Mouse (Mus musculus) embryonic facial prominence, embryonic 11.5 days (tissue): ENCODE results near the gene Gm20388. TPM values are rescaled to one million over a fixed set of nuclear protein-coding genes. Genes with fewer than 3 reads are reported as not detected.

Source experiments
- ATAC-seq: fragments of 200-750 bp; cut with Nextera tagmentation; replicated peaks from 2 replicates; pipeline ENCODE4 v1.8.0; 2017; ENCODE audit warnings: low read depth; ENCODE audit not compliant: insufficient number of reproducible peaks, low FRiP score, low TSS enrichment
- DNase-seq: peaks from one replicate; pipeline ENCODE4 v3.0.0-alpha.2; 2015; ENCODE audit warnings: low spot score
- H3K27ac ChIP-seq: fragments of 300-500 bp; sonication (generic); replicated peaks from 2 replicates; pipeline ENCODE4 v1.5.1; 2014; ENCODE audit warnings: mild to moderate bottlenecking, low read depth, low read length, control low read depth
- H3K27me3 ChIP-seq: fragments of 300-500 bp; sonication (generic); 2 replicates; pipeline ENCODE4 v1.6.1; 2014; ENCODE audit warnings: mild to moderate bottlenecking, low read length, moderate library complexity, mixed read lengths; ENCODE audit not compliant: control insufficient read depth, insufficient read depth
- H3K36me3 ChIP-seq: fragments of 300-500 bp; sonication (generic); replicated peaks from 2 replicates; pipeline ENCODE4 v1.6.1; 2014; ENCODE audit warnings: low read depth, mild to moderate bottlenecking, low read length, moderate library complexity, mixed read lengths; ENCODE audit not compliant: control insufficient read depth, insufficient read depth
- H3K4me1 ChIP-seq: fragments of 300-500 bp; sonication (generic); 2 replicates; pipeline ENCODE4 v1.6.1; 2014; ENCODE audit warnings: low read length, mixed read lengths; ENCODE audit not compliant: control insufficient read depth, insufficient read depth
- H3K4me2 ChIP-seq: fragments of 300-500 bp; sonication (generic); 2 replicates; pipeline ENCODE4 v1.6.1; 2014; ENCODE audit warnings: low read depth, mild to moderate bottlenecking, control low read depth, low read length, moderate library complexity
- H3K4me3 ChIP-seq: fragments of 300-500 bp; sonication (generic); 2 replicates; pipeline ENCODE4 v1.5.1; 2014; ENCODE audit warnings: low read depth, low read length, control low read depth
- H3K9ac ChIP-seq: fragments of 300-500 bp; sonication (generic); replicated peaks from 2 replicates; pipeline ENCODE4 v1.6.1; 2014; ENCODE audit warnings: mild to moderate bottlenecking, control low read depth, low read length
- H3K9me3 ChIP-seq: fragments of 300-500 bp; sonication (generic); replicated peaks from 2 replicates; pipeline ENCODE4 v1.6.1; 2016; ENCODE audit warnings: mild to moderate bottlenecking, low read length, inconsistent platforms, mixed read lengths; ENCODE audit not compliant: control insufficient read depth
- WGBS: fragments of 180-500 bp; shearing (Covaris S2); extraction: QIAGEN DNeasy Blood & Tissue Kit; methylation state at CpG from one replicate; pipeline ENCODE4 v1.1.7; 2014; 5-methylcytosine and 5-hydroxymethylcytosine counted together
- polyA plus RNA-seq: library from polyadenylated mRNA; unstranded; fragments of >200 nt; fragmentation: Nextera tagmentation; extraction: Ambion mirVana; gene quantifications from 2 replicates; pipeline ENCODE4 v1.2.1, GENCODE M21; 2014

Gm20388 gene
- polyA plus RNA-seq, 1 experiment from 2014 or later = 3.1 TPM

- Histone ChIP-seq H3K9ac (no peak overlapping the region), H3K4me3 (no peak overlapping the region), H3K27ac (no peak overlapping the region), H3K4me1 (peaks cover 5% of the 10 kb centered on the region; the same call in 1 of the 2 replicates), H3K9me3 (no peaks in the 10 kb centered on the region), H3K4me2 (no peak overlapping the region), H3K36me3 (peaks cover 1% of the 10 kb centered on the region; the same call in 1 of the 2 replicates), H3K27me3 (no peaks in the 10 kb centered on the region)
- DNase-seq = no peak
- ATAC-seq = no peak
- 85% methylated on average over 25 of the region's 25 CpGs for WGBS
Measured at GRCm38 (mm10) chr8:122564363-122565352, 2654.0 kb downstream of the Gm20388 start.

GRCm38 (mm10) chr8:122566766-122567165, 2656.1 kb downstream of the Gm20388 start:
- WGBS = 42% methylated on average over 6 of the region's 6 CpGs
- H3K9ac ChIP-seq = peak overlapping the region; percentile 97
- DNase-seq (no peak), ATAC-seq (no peak)
- peak overlapping the region; percentile 85 for H3K4me3 ChIP-seq
- H3K27me3 ChIP-seq = no peaks in the 10 kb centered on the region
- peaks cover 5% of the 10 kb centered on the region; the same call in 1 of the 2 replicates for H3K4me1 ChIP-seq
- no peaks in the 10 kb centered on the region for H3K9me3 ChIP-seq
- peak overlapping the region; percentile 92; the same call in 1 of the 2 replicates for H3K27ac ChIP-seq
- H3K36me3 ChIP-seq = peaks cover 12% of the 10 kb centered on the region
- peak overlapping the region; percentile 87 for H3K4me2 ChIP-seq

- Histone ChIP-seq H3K4me1 (peaks cover 5% of the 10 kb centered on the region; the same call in 1 of the 2 replicates), H3K36me3 (peaks cover 19% of the 10 kb centered on the region), H3K4me3 (peak within 1 kb of the TSS; percentile 85), H3K4me2 (peak within 1 kb of the TSS; percentile 87), H3K27me3 (no peaks in the 10 kb centered on the region), H3K27ac (peak within 1 kb of the TSS; percentile 92), H3K9ac (peak within 1 kb of the TSS; percentile 97), H3K9me3 (no peaks in the 10 kb centered on the region)
- peak; percentile 94 for ATAC-seq
- DNase-seq = peak; percentile 98
- WGBS = 0% methylated on average over 62 of the region's 62 CpGs
Measured at GRCm38 (mm10) chr8:122567361-122568108, 2656.9 kb downstream of the Gm20388 start, which contains the start of gene Cdt1. TSS of gene Cdt1 (plus strand) at chr8:122568015.

GRCm38 (mm10) chr8:122568109-122568504, 2657.5 kb downstream of the Gm20388 start:
- DNase-seq (no peak), ATAC-seq (no peak)
- Histone ChIP-seq H3K27ac (peak overlapping the region; percentile 81), H3K9ac (peak overlapping the region; percentile 97), H3K4me3 (peak overlapping the region; percentile 85), H3K36me3 (peaks cover 19% of the 10 kb centered on the region), H3K27me3 (no peaks in the 10 kb centered on the region), H3K4me1 (peaks cover 5% of the 10 kb centered on the region; the same call in 1 of the 2 replicates), H3K4me2 (peak overlapping the region; percentile 87), H3K9me3 (no peaks in the 10 kb centered on the region)
- WGBS = under 1% methylated on average over 34 of the region's 34 CpGs

GRCm38 (mm10) chr8:122568881-122569309, 2658.3 kb downstream of the Gm20388 start:
- Histone ChIP-seq H3K4me1 (peaks cover 5% of the 10 kb centered on the region; the same call in 1 of the 2 replicates), H3K4me3 (peak overlapping the region; percentile 85), H3K4me2 (peak overlapping the region; percentile 87), H3K9me3 (no peaks in the 10 kb centered on the region), H3K27me3 (no peaks in the 10 kb centered on the region), H3K27ac (no peak overlapping the region; the same call in 1 of the 2 replicates), H3K9ac (peak overlapping the region; percentile 97), H3K36me3 (peaks cover 19% of the 10 kb centered on the region)
- ATAC-seq (no peak), DNase-seq (peak; percentile 46)
- 6% methylated on average over 10 of the region's 10 CpGs for WGBS

- Histone ChIP-seq H3K4me2 (peak overlapping the region; percentile 87), H3K4me1 (peaks cover 5% of the 10 kb centered on the region; the same call in 1 of the 2 replicates), H3K4me3 (peak overlapping the region; percentile 85), H3K27me3 (no peaks in the 10 kb centered on the region), H3K36me3 (peaks cover 19% of the 10 kb centered on the region), H3K9me3 (no peaks in the 10 kb centered on the region), H3K9ac (peak overlapping the region; percentile 97), H3K27ac (no peak overlapping the region)
- WGBS = 66% methylated on average over 9 of the region's 9 CpGs
- no peak for DNase-seq
- ATAC-seq = no peak
Measured at GRCm38 (mm10) chr8:122569329-122569728, 2658.7 kb downstream of the Gm20388 start.

- Histone ChIP-seq H3K4me2 (no peak overlapping the region), H3K27ac (no peak overlapping the region), H3K9me3 (no peaks in the 10 kb centered on the region), H3K4me1 (peaks cover 5% of the 10 kb centered on the region), H3K36me3 (peaks cover 19% of the 10 kb centered on the region), H3K27me3 (no peaks in the 10 kb centered on the region), H3K4me3 (no peak overlapping the region), H3K9ac (no peak overlapping the region)
- ATAC-seq = no peak
- no peak for DNase-seq
- 93% methylated on average over 16 of the region's 16 CpGs for WGBS
Measured at GRCm38 (mm10) chr8:122569996-122570395, 2659.4 kb downstream of the Gm20388 start.
